Mouse (Mus musculus): ENCODE measurements around the gene Sirt7.

DNA sequence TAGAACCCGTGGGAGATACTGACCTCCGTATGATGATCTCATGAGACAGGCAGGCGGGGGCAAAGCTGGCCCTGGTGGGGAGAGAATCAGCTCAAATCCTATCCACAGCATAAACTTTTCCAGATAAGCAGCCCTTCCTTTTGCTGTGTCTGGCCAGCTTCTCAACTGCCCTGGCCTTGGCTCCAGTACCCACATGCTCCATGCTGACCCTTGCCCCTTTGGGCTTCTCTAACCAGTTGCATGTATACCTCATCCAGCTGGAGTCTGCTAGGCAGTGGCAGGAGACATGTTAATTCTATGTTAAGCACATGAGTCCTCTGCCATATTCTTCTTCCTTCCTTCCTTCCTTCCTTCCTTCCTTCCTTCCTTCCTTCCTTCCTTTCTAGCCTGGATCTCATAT lies 29.7 kb upstream of the Sirt7 start:
- TF ChIP-seq CTCF (IDR thresholded peaks at IDR 0.05; ENCODE audit: low read depth, low read length) (no peak), POLR2A (IDR thresholded peaks at IDR 0.05; ENCODE audit: extremely low read depth, insufficient read depth, low read length) (no peak)
